Mouse (Mus musculus) forebrain, postnatal 0 days (tissue): Measurements from ENCODE around the gene Efna5. TPM values are rescaled to one million over a fixed set of nuclear protein-coding genes. Genes with fewer than 3 reads are reported as not detected.

Experiments
- ATAC-seq: fragments of 200-750 bp; cut with Nextera tagmentation; 2 replicates; pipeline ENCODE4 v1.8.0; 2017; ENCODE audit warnings: mild to moderate bottlenecking, moderate library complexity
- DNase-seq: peaks from one replicate; pipeline ENCODE4 v3.0.0-alpha.2; 2015
- H3K27ac ChIP-seq: fragments of 300-500 bp; sonication (generic); 2 replicates; pipeline ENCODE4 v1.5.1; 2014; ENCODE audit warnings: low read depth, mild to moderate bottlenecking, antibody characterized with exemption, low read length, moderate library complexity, mixed read lengths
- H3K27me3 ChIP-seq: fragments of 300-500 bp; sonication (generic); 2 replicates; pipeline ENCODE4 v1.6.1; 2014; ENCODE audit warnings: mild to moderate bottlenecking, low read length, mixed read lengths; ENCODE audit not compliant: insufficient read depth
- H3K36me3 ChIP-seq: fragments of 300-500 bp; sonication (generic); 2 replicates; pipeline ENCODE4 v1.6.1; 2014; ENCODE audit warnings: mild to moderate bottlenecking, moderate library complexity; ENCODE audit not compliant: insufficient read depth
- H3K4me1 ChIP-seq: fragments of 300-500 bp; sonication (generic); 2 replicates; pipeline ENCODE4 v1.6.1; 2014; ENCODE audit warnings: antibody characterized with exemption; ENCODE audit not compliant: insufficient read depth
- H3K4me2 ChIP-seq: fragments of 300-500 bp; sonication (generic); 2 replicates; pipeline ENCODE4 v1.6.1; 2014; ENCODE audit warnings: low read depth, mild to moderate bottlenecking, moderate library complexity
- H3K4me3 ChIP-seq: fragments of 300-500 bp; sonication (generic); 2 replicates; pipeline ENCODE4 v1.5.1; 2014; ENCODE audit warnings: low read depth, low read length, mixed read lengths
- H3K9ac ChIP-seq: fragments of 300-500 bp; sonication (generic); 2 replicates; pipeline ENCODE4 v1.6.1; 2014; ENCODE audit warnings: mild to moderate bottlenecking
- H3K9me3 ChIP-seq: fragments of 300-500 bp; sonication (generic); 2 replicates; pipeline ENCODE4 v1.6.1; 2016; ENCODE audit warnings: low read length
- CTCF ChIP-seq: sonication (generic); IDR thresholded peaks from 2 replicates; pipeline ENCODE4 v1.5.1; 2016; ENCODE audit warnings: antibody characterized with exemption, control low read depth, low read depth
- WGBS: fragments of 180-500 bp; shearing (Covaris S2); extraction: QIAGEN DNeasy Blood & Tissue Kit; methylation state at CpG from one replicate; pipeline ENCODE4 v1.1.7; 2014; 5-methylcytosine and 5-hydroxymethylcytosine counted together
- polyA plus RNA-seq: library from polyadenylated mRNA; unstranded; fragments of >200 nt; fragmentation: Nextera tagmentation; extraction: Ambion mirVana; gene quantifications from 2 replicates; pipeline ENCODE4 v1.2.1, GENCODE M21; 2015
- total RNA-seq: library from RNA; depleted of rRNA; stranded (reverse); fragments of >200 nt; gene quantifications from 2 replicates; pipeline ENCODE4 v1.2.3, GENCODE M21; 2014

Gene Efna5
- total and polyA plus RNA-seq, 2 experiments from 2014 or later: 7.0 to 27.0 TPM

- Histone ChIP-seq H3K27ac (no peak overlapping the region), H3K36me3 (no peaks in the 10 kb centered on the region), H3K9ac (no peak overlapping the region), H3K27me3 (no peaks in the 10 kb centered on the region), H3K9me3 (no peaks in the 10 kb centered on the region), H3K4me3 (no peak overlapping the region), H3K4me2 (no peak overlapping the region), H3K4me1 (no peaks in the 10 kb centered on the region; the same call in 1 of the 2 replicates)
- WGBS: 34% methylated on average over 12 of the region's 12 CpGs
- no peak for DNase-seq
- TF ChIP-seq CTCF: no peak
- ATAC-seq: no peak
Observed at GRCm38 (mm10) chr17:62657832-62658630, 223.1 kb downstream of the Efna5 start.

GRCm38 (mm10) chr17:62657051-62657450, 224.1 kb downstream of the Efna5 start:
- ATAC-seq (no peak), DNase-seq (no peak)
- Histone ChIP-seq H3K36me3 (no peaks in the 10 kb centered on the region), H3K27ac (no peak overlapping the region), H3K4me2 (no peak overlapping the region), H3K27me3 (no peaks in the 10 kb centered on the region), H3K4me1 (no peaks in the 10 kb centered on the region; the same call in 1 of the 2 replicates), H3K9ac (no peak overlapping the region), H3K9me3 (no peaks in the 10 kb centered on the region), H3K4me3 (no peak overlapping the region)
- TF ChIP-seq CTCF: no peak
- 82% methylated on average over 7 of the region's 7 CpGs for WGBS

- no peaks in the 10 kb centered on the region for H3K9me3 ChIP-seq
- no peaks in the 10 kb centered on the region; the same call in 1 of the 2 replicates for H3K4me1 ChIP-seq
- no peak for DNase-seq
- no peak for TF ChIP-seq CTCF
- WGBS: 60% methylated on average over 7 of the region's 7 CpGs
- no peak for ATAC-seq
- H3K9ac ChIP-seq: no peak overlapping the region
- no peak overlapping the region for H3K4me3 ChIP-seq
- H3K27ac ChIP-seq: no peak overlapping the region
- no peaks in the 10 kb centered on the region for H3K27me3 ChIP-seq
- H3K4me2 ChIP-seq: no peak overlapping the region
- H3K36me3 ChIP-seq: no peaks in the 10 kb centered on the region
Observed at GRCm38 (mm10) chr17:62656591-62656990, 224.5 kb downstream of the Efna5 start.

- H3K36me3 ChIP-seq: no peaks in the 10 kb centered on the region
- H3K4me1 ChIP-seq: no peaks in the 10 kb centered on the region; the same call in 1 of the 2 replicates
- H3K9ac ChIP-seq: no peak overlapping the region
- H3K4me2 ChIP-seq: no peak overlapping the region
- ATAC-seq (no peak), DNase-seq (no peak)
- no peaks in the 10 kb centered on the region for H3K27me3 ChIP-seq
- WGBS: 65% methylated on average over 16 of the region's 16 CpGs
- no peaks in the 10 kb centered on the region for H3K9me3 ChIP-seq
- TF ChIP-seq CTCF: no peak
- H3K4me3 ChIP-seq: no peak overlapping the region
- H3K27ac ChIP-seq: no peak overlapping the region
Observed at GRCm38 (mm10) chr17:62655819-62656355, 225.2 kb downstream of the Efna5 start.

GRCm38 (mm10) chr17:62652451-62652850, 228.7 kb downstream of the Efna5 start:
- DNase-seq (no peak), ATAC-seq (no peak)
- no peak overlapping the region for H3K9ac ChIP-seq
- no peak overlapping the region for H3K4me2 ChIP-seq
- no peak overlapping the region for H3K4me3 ChIP-seq
- H3K9me3 ChIP-seq: no peaks in the 10 kb centered on the region
- no peak overlapping the region for H3K27ac ChIP-seq
- no peaks in the 10 kb centered on the region; the same call in 1 of the 2 replicates for H3K4me1 ChIP-seq
- no peaks in the 10 kb centered on the region for H3K27me3 ChIP-seq
- TF ChIP-seq CTCF: no peak
- H3K36me3 ChIP-seq: no peaks in the 10 kb centered on the region
- 70% methylated on average over 6 of the region's 6 CpGs for WGBS

GRCm38 (mm10) chr17:62651696-62652095, 229.4 kb downstream of the Efna5 start:
- Histone ChIP-seq H3K36me3 (no peaks in the 10 kb centered on the region), H3K9me3 (no peaks in the 10 kb centered on the region), H3K9ac (no peak overlapping the region), H3K27me3 (no peaks in the 10 kb centered on the region), H3K27ac (no peak overlapping the region), H3K4me1 (no peaks in the 10 kb centered on the region; the same call in 1 of the 2 replicates), H3K4me2 (no peak overlapping the region), H3K4me3 (no peak overlapping the region)
- DNase-seq (no peak), ATAC-seq (no peak)
- no peak for TF ChIP-seq CTCF
- 91% methylated on average over 8 of the region's 8 CpGs for WGBS

GRCm38 (mm10) chr17:62649293-62649950, 231.7 kb downstream of the Efna5 start:
- H3K4me3 ChIP-seq: no peak overlapping the region
- WGBS: 89% methylated on average over 10 of the region's 10 CpGs
- H3K9me3 ChIP-seq: no peaks in the 10 kb centered on the region
- no peak for ATAC-seq
- H3K36me3 ChIP-seq: no peaks in the 10 kb centered on the region
- H3K4me2 ChIP-seq: no peak overlapping the region
- no peak for TF ChIP-seq CTCF
- no peak overlapping the region for H3K27ac ChIP-seq
- no peak overlapping the region for H3K9ac ChIP-seq
- no peak for DNase-seq
- H3K4me1 ChIP-seq: no peaks in the 10 kb centered on the region
- no peaks in the 10 kb centered on the region for H3K27me3 ChIP-seq
